Mouse (Mus musculus) embryonic stem cell, embryonic (primary cell): ENCODE measurements at regions not wholly inside any gene's neighbourhood (a gene's known extent, or its start where the extent isn't known, plus 50 kb on each side); places are given as distances from the start of the nearest gene placed in this dataset.

Experiments used
- CTCF ChIA-PET, 4 experiments: fragments of 300-600 bp in 2 of 4; fragments of 350-600 bp in 2 of 4; sonication (Branson Sonifier 250); formaldehyde crosslinking; loops; one replicate each; lab custom pipeline; 2022; ENCODE audit warnings: inconsistent platforms in 2 of 4; lab: Charles Lee
- POLR2A ChIA-PET, 4 experiments: fragments of 300-600 bp in 2 of 4; fragments of 350-600 bp in 2 of 4; sonication (Branson Sonifier 250); formaldehyde crosslinking; loops; one replicate each; lab custom pipeline; 2022; ENCODE audit warnings: antibody characterized with exemption in 4 of 4, inconsistent platforms in 1 of 4; lab: Charles Lee

DNA sequence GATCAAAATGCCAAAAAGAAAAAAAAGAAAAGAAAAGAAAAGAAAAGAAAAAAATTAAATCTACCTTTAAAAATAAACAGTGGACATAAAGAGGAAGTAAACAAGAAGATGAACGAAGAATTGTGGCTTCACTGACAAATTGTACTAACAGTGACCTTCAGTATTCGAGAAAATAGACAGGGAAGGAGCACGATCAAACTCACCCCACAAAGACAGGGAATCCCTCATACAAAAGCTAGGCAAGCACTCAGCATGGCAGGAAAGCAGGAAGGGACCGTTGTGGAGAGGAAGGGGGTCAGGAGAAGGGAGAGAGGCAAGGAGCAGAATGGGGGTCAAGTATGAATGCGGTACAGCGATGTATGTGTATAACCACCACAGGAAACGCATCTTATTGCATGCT lies 74.6 kb upstream of the Cnot2 start:
- ChIA-PET POLR2A (no interaction called here), CTCF (interaction anchor here in 1 of 4 experiments (0.5 kb wide), 1 partner anchor 74 kb away, joined by 6 read pairs; no protein-coding TSS in a partner anchor)

GRCm38 (mm10) chr10:116655018-116655807 lies 73.9 kb upstream of the Cnot2 start:
- ChIA-PET CTCF (interaction anchor here in 1 of 4 experiments (0.5 kb wide), 1 partner anchor 74 kb away, joined by 6 read pairs; no protein-coding TSS in a partner anchor), POLR2A (no interaction called here)

GRCm38 (mm10) chr10:116654091-116654490 lies 72.8 kb upstream of the Cnot2 start:
- ChIA-PET CTCF (interaction anchor here in 3 of 4 experiments (0.7 to 1.0 kb wide), 3 partner anchors 87 to 355 kb away, joined by 3 to 6 read pairs (median 3); no protein-coding TSS in a partner anchor), POLR2A (interaction anchor here in 2 of 4 experiments (0.6 to 1.3 kb wide), 6 partner anchors 21 to 173 kb away, joined by 3 to 5 read pairs (median 4); no protein-coding TSS in a partner anchor)

- ChIA-PET POLR2A (interaction anchor here in 2 of 4 experiments (0.7 to 1.3 kb wide), 3 partner anchors 91 to 174 kb away, joined by 3 to 5 read pairs (median 4); no protein-coding TSS in a partner anchor), CTCF (interaction anchor here in 2 of 4 experiments (0.8 to 1.0 kb wide), 2 partner anchors 87 to 124 kb away, joined by 3 to 6 read pairs; no protein-coding TSS in a partner anchor)
Observed at GRCm38 (mm10) chr10:116653511-116653945, 72.2 kb upstream of the Cnot2 start.

DNA sequence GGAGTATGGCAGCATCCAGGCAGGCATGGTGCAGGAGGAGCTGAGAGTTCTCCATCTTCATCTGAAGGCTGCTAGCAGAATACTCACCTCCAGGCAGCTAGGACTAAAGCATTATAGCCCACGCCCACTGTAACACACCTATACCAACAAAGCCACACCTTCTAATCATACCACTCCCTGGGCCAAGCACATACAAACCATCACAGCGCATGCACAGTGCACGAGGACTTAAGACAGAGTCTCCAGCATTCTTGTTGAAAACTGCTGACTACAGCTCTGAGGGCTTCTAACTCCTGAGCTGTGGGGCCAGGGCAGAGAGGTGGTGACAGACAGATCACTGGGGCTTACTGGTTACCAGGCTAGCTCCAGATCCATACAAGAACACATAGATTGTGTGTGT lies 68.0 kb upstream of the Cnot2 start:
- POLR2A ChIA-PET = interaction anchor here in 2 of 4 experiments (0.6 kb wide), 2 partner anchors 139 to 580 kb away, joined by 3 read pairs; no protein-coding TSS in a partner anchor
- CTCF ChIA-PET = interaction anchor here in 1 of 4 experiments (0.6 kb wide), 1 partner anchor 920 kb away, joined by 6 read pairs; no protein-coding TSS in a partner anchor

- ChIA-PET POLR2A (interaction anchor here in 2 of 4 experiments (1.0 to 1.5 kb wide), 2 partner anchors 17 to 28 kb away, joined by 3 read pairs; no protein-coding TSS in a partner anchor), CTCF (no interaction called here)
Observed at GRCm38 (mm10) chr10:116646035-116646434, 64.7 kb upstream of the Cnot2 start.

- CTCF ChIA-PET = no interaction called here
- POLR2A ChIA-PET = interaction anchor here in 3 of 4 experiments (0.6 to 1.5 kb wide), 3 partner anchors 17 to 52 kb away, joined by 3 to 4 read pairs (median 3); no protein-coding TSS in a partner anchor
Observed at GRCm38 (mm10) chr10:116645631-116646030, 64.3 kb upstream of the Cnot2 start.

DNA sequence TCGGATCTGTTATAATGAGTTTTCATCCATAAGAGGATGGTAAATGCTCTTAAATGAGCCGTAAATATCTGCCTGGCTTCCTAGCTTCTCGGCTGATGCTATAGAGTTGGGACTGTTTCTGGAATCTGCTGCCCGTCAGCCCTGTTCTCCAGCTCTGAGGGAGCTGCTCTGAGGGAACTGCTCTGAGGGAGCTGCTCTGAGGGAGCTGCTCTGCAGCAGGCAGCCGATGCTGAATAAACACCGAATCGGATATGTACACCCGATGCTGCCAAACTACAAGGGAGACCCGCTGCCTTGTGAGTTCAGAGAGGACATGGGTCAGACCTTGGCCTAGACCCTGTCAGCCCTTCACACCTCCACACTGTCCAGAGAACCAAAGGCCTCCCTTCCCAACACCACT lies 63.8 kb upstream of the Cnot2 start:
- POLR2A ChIA-PET = interaction anchor here in 3 of 4 experiments (0.6 to 1.5 kb wide), 3 partner anchors 18 to 52 kb away, joined by 3 to 4 read pairs (median 3); no protein-coding TSS in a partner anchor

More for the DNA sequence above, 63.8 kb upstream of the Cnot2 start:
- CTCF ChIA-PET = no interaction called here
